ENCODE assay signal across 8 mouse cellular contexts in genomic region chr12:110703008-110703471, GRCm38 (mm10). TPM values are rescaled to one million over a fixed set of nuclear protein-coding genes. Genes with fewer than 3 reads are reported as not detected.
DNase-seq lines count a peak whose midpoint lies in the region; ATAC-seq lines count a peak whose summit lies in the region.

No protein-coding gene starts in this region.

- no peak overlapping the region for H3K27ac ChIP-seq in hindbrain, embryonic 10.5 days

- H3K4me1 ChIP-seq in hindbrain, embryonic 10.5 days (replicated peaks), result peaks cover 48% of the 10 kb centered on the region

- H3K4me3 ChIP-seq in hindbrain, embryonic 10.5 days, result no peak overlapping the region

- peak; percentile 75 for DNase-seq in MEL-GATA-1-ER (ENCODE audit: extremely low read depth, low read depth)
- peak; percentile 81 for DNase-seq in cerebellum, adult 8-10 months
- DNase-seq in hindbrain, embryonic 10.5 days (ENCODE audit: low spot score), result peak; percentile 86
- peak; percentile 88 for DNase-seq in layer of hippocampus, postnatal 10 days (ENCODE audit: low spot score in 2 of 2)
- DNase-seq in lung, postnatal 14 days, result peak; percentile 94
- DNase-seq in retina, embryonic 14.5 days (ENCODE audit: low spot score), result peak; percentile 97
- DNase-seq in thymus, postnatal 36 days, result peak; percentile 72 to 78

- H3K27me3 ChIP-seq in hindbrain, embryonic 10.5 days (ENCODE audit: insufficient read depth, poor library complexity, severe bottlenecking), result peaks cover 11% of the 10 kb centered on the region; the same call in 1 of the 2 replicates

- no peaks in the 10 kb centered on the region for H3K36me3 ChIP-seq in hindbrain, embryonic 10.5 days

- H3K9me3 ChIP-seq in hindbrain, embryonic 10.5 days, result no peaks in the 10 kb centered on the region

- ATAC-seq in frontal cortex, adult (ENCODE audit: low TSS enrichment), result peak; percentile 84; the same call in 1 of the 2 replicates

- 32% methylated on average over 8 of the region's 8 CpGs for whole genome bisulfite sequencing in hindbrain, embryonic 10.5 days

RNA-seq across cellular contexts. Expression of gene Hsp90aa1, which starts 0.5 kb away (rescaled TPM):
- polyA plus RNA-seq in hindbrain, embryonic 10.5 days (2016; fragmentation: Nextera tagmentation; extraction: Ambion mirVana), result 893 and 1,134 TPM in 2 replicates
- 1,000 to 10,000 TPM; 1,024 to 1,059 TPM for total RNA-seq in layer of hippocampus, postnatal 10 days (2021)

RNA-seq across cellular contexts. Expression of gene 1700001K19Rik, which starts 20.6 kb away (rescaled TPM):
- 0.34 TPM in 1 of 2 replicates, not detected in the other for polyA plus RNA-seq in hindbrain, embryonic 10.5 days (2016; fragmentation: Nextera tagmentation; extraction: Ambion mirVana)
- total RNA-seq in layer of hippocampus, postnatal 10 days (2021), result not detected

RNA-seq across cellular contexts. Expression of gene Wdr20, which starts 34.7 kb away (rescaled TPM):
- polyA plus RNA-seq in hindbrain, embryonic 10.5 days (2016; fragmentation: Nextera tagmentation; extraction: Ambion mirVana), result 23.3 and 24.4 TPM in 2 replicates
- total RNA-seq in layer of hippocampus, postnatal 10 days (2021), result 10 to 100 TPM; 36.3 to 40.5 TPM
